Mouse (Mus musculus) lung, adult 2 months (tissue): ENCODE measurements at regions not wholly inside any gene's neighbourhood (a gene's known extent, or its start where the extent isn't known, plus 50 kb on each side); places are given as distances from the start of the nearest gene placed in this dataset.

Source experiments
- DNase-seq: peaks from one replicate; pipeline ENCODE4 v3.0.0; 2022
- H3K4me1 ChIP-seq: fragments of 200-500 bp; 2 replicates; pipeline ENCODE4 v1.6.1; 2011; ENCODE audit warnings: low read length; ENCODE audit not compliant: control insufficient read depth, insufficient read depth
- H3K4me3 ChIP-seq: fragments of 200-500 bp; replicated peaks from 2 replicates; pipeline ENCODE3; 2011; ENCODE audit warnings: low read depth, mild to moderate bottlenecking, control low read depth, low read length; ENCODE audit errors: extremely low read depth
- CTCF ChIP-seq: fragments of 200-500 bp; IDR thresholded peaks from 2 replicates; pipeline ENCODE4 v1.5.1; 2011; ENCODE audit warnings: mild to moderate bottlenecking, low read length, control low read depth; ENCODE audit not compliant: insufficient read depth
- WGBS: fragments of 180-500 bp; shearing (Covaris S2); methylation state at CpG from one replicate; pipeline ENCODE4 v1.1.7; 2018; 5-methylcytosine and 5-hydroxymethylcytosine counted together

DNA sequence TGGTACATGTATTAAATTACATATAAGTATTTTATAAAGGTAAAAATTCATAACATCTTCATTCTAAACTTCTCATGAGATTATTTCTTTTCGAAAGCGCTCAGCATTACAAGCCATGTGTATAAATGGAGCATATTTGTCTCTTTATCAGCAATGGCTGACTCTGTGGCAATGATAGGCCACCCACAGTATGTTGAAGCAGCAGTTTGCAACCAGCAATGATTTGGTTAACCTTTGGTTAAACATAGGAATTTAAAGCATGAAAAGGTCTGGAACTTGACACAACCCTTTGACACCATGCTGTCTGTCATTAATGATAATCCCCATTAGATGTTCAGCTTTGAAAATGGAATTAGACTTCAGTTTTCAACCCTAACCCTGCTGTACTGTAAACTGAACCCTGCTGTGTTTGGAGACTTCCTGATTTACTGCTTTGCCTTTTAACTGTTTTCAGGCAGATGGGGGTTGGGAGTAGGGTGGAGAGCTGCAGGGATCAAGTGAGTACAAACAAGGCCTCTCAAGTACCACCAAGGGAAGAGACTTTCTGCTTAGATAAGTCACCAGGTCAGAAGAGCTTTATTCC is 2238.6 kb downstream of the 9330182O14Rik start:
- H3K4me3 ChIP-seq: no peak overlapping the region
- no peaks in the 10 kb centered on the region for H3K4me1 ChIP-seq
- no peak for TF ChIP-seq CTCF
- no peak for DNase-seq
- WGBS: 84% methylated on average over 2 of the region's 2 CpGs
